In the genomic region with DNA sequence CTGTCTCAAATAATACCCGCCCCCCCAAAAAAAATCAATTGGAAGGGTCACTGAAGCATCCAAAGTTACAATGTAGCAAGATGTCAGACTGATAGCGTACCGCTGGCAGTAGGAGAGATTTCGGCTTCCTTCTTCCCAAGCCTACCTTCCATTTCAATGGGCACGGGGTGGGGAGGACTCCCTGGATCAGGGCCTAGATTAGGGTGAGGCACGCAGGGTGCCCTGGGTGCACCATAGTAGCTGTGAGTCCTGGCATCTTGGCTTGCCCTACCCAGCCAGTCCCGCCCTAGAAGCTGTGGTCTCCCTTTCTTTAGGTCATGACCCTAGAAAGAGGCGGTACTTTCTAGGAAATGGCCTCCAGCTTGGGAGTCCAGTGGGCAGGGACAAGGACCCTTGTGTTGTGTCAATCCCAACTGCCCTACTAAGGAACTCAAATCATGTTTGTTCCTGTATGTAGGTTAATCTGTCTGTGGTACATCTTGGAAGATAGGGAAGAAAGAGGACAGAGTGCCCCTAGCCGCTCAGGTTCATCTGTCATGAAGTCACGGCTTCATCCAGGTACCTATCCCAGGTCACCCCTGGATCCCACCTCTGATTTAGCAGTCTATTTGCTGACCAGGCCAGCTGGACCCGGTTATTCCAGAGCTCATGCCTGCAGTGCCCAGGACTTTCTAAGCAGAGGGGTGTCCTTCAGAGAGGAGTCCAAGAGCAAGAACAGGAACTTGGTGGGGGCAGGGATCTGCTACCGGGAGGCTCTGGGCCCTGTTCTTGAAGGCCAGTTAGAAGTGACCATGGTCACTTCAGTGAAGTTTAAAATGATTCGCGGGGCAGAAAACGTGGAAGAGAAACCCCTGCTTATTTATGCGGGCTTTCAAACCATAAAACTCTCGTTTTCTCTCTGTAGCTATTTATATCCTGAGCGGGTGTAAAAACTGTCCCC, we compare ENCODE assay signal across 7 mouse cellular contexts. TPM values are rescaled to one million over a fixed set of nuclear protein-coding genes. Genes with fewer than 3 reads are reported as not detected.
DNase-seq lines count a peak whose midpoint lies in the region; ATAC-seq and TF ChIP-seq lines count a peak whose summit lies in the region.

No protein-coding gene starts in this region.

- H3K27ac ChIP-seq in heart, embryonic 15.5 days = peak overlapping the region; percentile 99
- peak overlapping the region; percentile 97 for H3K27ac ChIP-seq in kidney, postnatal 0 days
- peak overlapping the region; percentile 99 for H3K27ac ChIP-seq in stomach, embryonic 16.5 days (ENCODE audit: low read length)

- WGBS in heart, embryonic 15.5 days = 52% methylated on average over 18 of the region's 18 CpGs
- 44% methylated on average over 18 of the region's 18 CpGs for WGBS in kidney, postnatal 0 days
- 46% methylated on average over 18 of the region's 18 CpGs for WGBS in stomach, embryonic 16.5 days

- H3K4me3 ChIP-seq in E14TG2a.4 (replicated peaks; ENCODE audit: low read length) = peak overlapping the region; percentile 85
- peak overlapping the region; percentile 86 for H3K4me3 ChIP-seq in heart, embryonic 15.5 days
- H3K4me3 ChIP-seq in kidney, postnatal 0 days (replicated peaks; ENCODE audit: low read depth, low read length) = peak overlapping the region; percentile 81; the same call in 1 of the 2 replicates
- H3K4me3 ChIP-seq in stomach, embryonic 16.5 days (replicated peaks; ENCODE audit: low read length) = peak overlapping the region; percentile 93

- H3K36me3 ChIP-seq in E14TG2a.4 (ENCODE audit: insufficient read depth, low read length) = peaks cover 4% of the 10 kb centered on the region; the same call in 1 of the 2 replicates
- 0 out of 2 replicates have a peak, but pooled peaks cover 3% of the 10 kb centered on the region for H3K36me3 ChIP-seq in heart, embryonic 15.5 days
- H3K36me3 ChIP-seq in kidney, postnatal 0 days (ENCODE audit: insufficient read depth, low read length) = no peaks in the 10 kb centered on the region
- no peaks in the 10 kb centered on the region for H3K36me3 ChIP-seq in stomach, embryonic 16.5 days (ENCODE audit: control insufficient read depth, insufficient read depth, low read length)

- peak overlapping the region; percentile 90 for H3K4me2 ChIP-seq in heart, embryonic 15.5 days
- H3K4me2 ChIP-seq in kidney, postnatal 0 days (ENCODE audit: low read length) = peak overlapping the region; percentile 83
- H3K4me2 ChIP-seq in stomach, embryonic 16.5 days (ENCODE audit: low read depth, low read length) = peak overlapping the region; percentile 86

- ATAC-seq in heart, embryonic 15.5 days (replicated peaks; ENCODE audit: insufficient number of reproducible peaks, insufficient read depth, low FRiP score, low read depth) = no peak
- no peak for ATAC-seq in kidney, postnatal 0 days (replicated peaks; ENCODE audit: low FRiP score, low read depth)
- no peak for ATAC-seq in stomach, embryonic 16.5 days (ENCODE audit: insufficient read depth, low FRiP score)

- H3K4me1 ChIP-seq in E14TG2a.4 (replicated peaks; ENCODE audit: low read depth, low read length) = peaks cover 52% of the 10 kb centered on the region
- peaks cover 30% of the 10 kb centered on the region for H3K4me1 ChIP-seq in heart, embryonic 15.5 days (replicated peaks)
- peaks cover 3% of the 10 kb centered on the region; the same call in 1 of the 2 replicates for H3K4me1 ChIP-seq in kidney, postnatal 0 days (replicated peaks; ENCODE audit: insufficient read depth, low read length)
- peaks cover 17% of the 10 kb centered on the region for H3K4me1 ChIP-seq in stomach, embryonic 16.5 days (ENCODE audit: control insufficient read depth, insufficient read depth, low read length)

- H3K9me3 ChIP-seq in E14TG2a.4 (ENCODE audit: low read length) = no peaks in the 10 kb centered on the region
- no peaks in the 10 kb centered on the region for H3K9me3 ChIP-seq in heart, embryonic 15.5 days (replicated peaks)
- no peaks in the 10 kb centered on the region for H3K9me3 ChIP-seq in kidney, postnatal 0 days (replicated peaks; ENCODE audit: low read length)
- H3K9me3 ChIP-seq in stomach, embryonic 16.5 days (replicated peaks; ENCODE audit: control insufficient read depth, low read length) = no peaks in the 10 kb centered on the region

- H3K9ac ChIP-seq in heart, embryonic 15.5 days = peak overlapping the region; percentile 81
- 0 out of 2 replicates have a peak overlapping the region, but pooled peaks have one; percentile 9 for H3K9ac ChIP-seq in kidney, postnatal 0 days (ENCODE audit: low read depth, low read length)
- H3K9ac ChIP-seq in stomach, embryonic 16.5 days (ENCODE audit: low read length) = peak overlapping the region; percentile 93

- peaks cover 23% of the 10 kb centered on the region for H3K27me3 ChIP-seq in E14TG2a.4 (ENCODE audit: insufficient read depth, low read length)
- no peaks in the 10 kb centered on the region for H3K27me3 ChIP-seq in heart, embryonic 15.5 days
- H3K27me3 ChIP-seq in kidney, postnatal 0 days (ENCODE audit: insufficient read depth, low read length) = no peaks in the 10 kb centered on the region
- no peaks in the 10 kb centered on the region for H3K27me3 ChIP-seq in stomach, embryonic 16.5 days (ENCODE audit: control insufficient read depth, insufficient read depth, low read length)

- peak; percentile 72 for DNase-seq in 416B (ENCODE audit: low read depth)
- peak; percentile 36 for DNase-seq in embryo, embryonic 10 days (ENCODE audit: low spot score)
- DNase-seq in kidney, postnatal 0 days (ENCODE audit: low spot score) = peak; percentile 54
- peak; percentile 37 to 47 for DNase-seq in lung, postnatal 4 days

- TF ChIP-seq CTCF in E14TG2a.4 (conservative IDR thresholded peaks at IDR 0.05; ENCODE audit: low read length) = no peak
- TF ChIP-seq CTCF in kidney, postnatal 0 days (IDR thresholded peaks at IDR 0.05; ENCODE audit: low read depth) = no peak

RNA-seq across cellular contexts. Expression of gene Rcor1, which starts 1.6 kb away (rescaled TPM):
- polyA plus RNA-seq in heart, embryonic 15.5 days (2015; fragmentation: Nextera tagmentation; extraction: Ambion mirVana) = 6.5 and 7.9 TPM in 2 replicates
- 9.9 and 10.1 TPM in 2 replicates for polyA plus RNA-seq in kidney, postnatal 0 days (2015; fragmentation: Nextera tagmentation; extraction: Ambion mirVana)
- 9.5 and 10.9 TPM in 2 replicates for polyA plus RNA-seq in stomach, embryonic 16.5 days (2015; fragmentation: Nextera tagmentation; extraction: Ambion mirVana)

RNA-seq across cellular contexts. Expression of gene Ankrd9, which starts 58.7 kb away (rescaled TPM):
- polyA plus RNA-seq in heart, embryonic 15.5 days (2015; fragmentation: Nextera tagmentation; extraction: Ambion mirVana) = 15.4 and 18.0 TPM in 2 replicates
- polyA plus RNA-seq in kidney, postnatal 0 days (2015; fragmentation: Nextera tagmentation; extraction: Ambion mirVana) = 19.5 and 19.9 TPM in 2 replicates
- 17.4 and 18.5 TPM in 2 replicates for polyA plus RNA-seq in stomach, embryonic 16.5 days (2015; fragmentation: Nextera tagmentation; extraction: Ambion mirVana)

Comparison
In these comparisons a context has a peak if more than half of its experiments do, and no peak if none do; other contexts are left out.
1. H3K9ac ChIP-seq: peak in every context shown above with its lines; median percentile 93 in stomach, embryonic 16.5 days; 81 in heart, embryonic 15.5 days; 9 in kidney, postnatal 0 days.